Mouse (Mus musculus) adrenal gland, adult 18-20 months (tissue): ENCODE data around the gene Map3k13. TPM values are rescaled to one million over a fixed set of nuclear protein-coding genes. Genes with fewer than 3 reads are reported as not detected.
"Not testable (repeated sequence)": the region's sequence is repeated elsewhere in the genome, so short reads cannot be mapped to it uniquely, and the experiment has no call there.

Source experiments
- DNase-seq, 2 experiments: peaks; one replicate each; pipeline ENCODE4 v3.0.0; 2021 to 2022; ENCODE audit warnings: low spot score in 2 of 2
- total RNA-seq, 2 experiments: library from RNA; stranded (reverse); gene quantifications; 1 replicate in 1 of 2; 2 replicates in 1 of 2; pipeline ENCODE4 v1.2.3; 2021

The Map3k13 gene
- total RNA-seq, 2 experiments from 2014 or later: 0.70 to 0.77 TPM

- DNase-seq: no peak
Observed at GRCm38 (mm10) chr16:21901286-21901685, 107.1 kb downstream of the Map3k13 start.

DNA sequence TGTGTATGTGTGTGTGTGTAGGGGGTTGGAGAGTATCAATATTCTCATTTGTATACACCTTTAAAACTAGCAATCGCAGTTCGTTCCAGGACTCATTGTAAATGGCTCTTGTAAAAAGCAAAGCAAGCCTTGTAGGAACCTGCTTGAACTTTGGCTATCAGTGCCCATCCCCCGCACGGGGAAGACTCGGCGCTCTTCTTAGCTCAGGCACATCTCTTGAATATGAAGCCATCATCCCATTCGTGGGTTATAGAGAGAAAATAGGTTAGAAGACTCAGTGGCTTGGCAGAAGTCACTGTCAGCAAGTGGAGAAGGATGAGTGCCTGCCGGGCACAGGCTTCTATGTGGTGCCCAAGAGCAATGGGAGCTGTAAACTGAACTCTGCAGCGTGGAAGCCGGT is 110.5 kb downstream of the Map3k13 start:
- DNase-seq: no peak

DNA sequence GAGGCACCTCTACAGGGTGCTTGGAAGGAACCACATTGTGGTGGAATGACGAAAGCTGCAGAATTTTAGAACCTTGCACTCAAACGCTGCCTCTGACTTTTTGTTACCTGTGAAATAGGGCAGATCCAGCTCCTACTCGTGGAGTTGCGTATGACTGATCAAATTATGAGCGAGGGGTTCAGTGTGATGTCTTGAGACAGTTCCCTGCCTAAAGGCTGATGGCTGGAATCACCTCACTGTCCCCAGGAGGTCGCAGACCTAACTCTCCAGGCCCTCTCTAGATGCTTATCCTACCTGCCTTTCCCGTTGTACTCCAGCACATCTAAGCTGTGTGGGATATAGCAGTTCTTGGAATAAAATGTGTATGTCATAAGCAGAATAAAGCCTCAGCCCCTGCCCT is 111.8 kb downstream of the Map3k13 start:
- DNase-seq: no peak

- DNase-seq: no peak
Observed at GRCm38 (mm10) chr16:21906902-21907301, 112.8 kb downstream of the Map3k13 start.

- DNase-seq: not testable (repeated sequence)
Observed at GRCm38 (mm10) chr16:21908906-21909305, 114.8 kb downstream of the Map3k13 start.

DNA sequence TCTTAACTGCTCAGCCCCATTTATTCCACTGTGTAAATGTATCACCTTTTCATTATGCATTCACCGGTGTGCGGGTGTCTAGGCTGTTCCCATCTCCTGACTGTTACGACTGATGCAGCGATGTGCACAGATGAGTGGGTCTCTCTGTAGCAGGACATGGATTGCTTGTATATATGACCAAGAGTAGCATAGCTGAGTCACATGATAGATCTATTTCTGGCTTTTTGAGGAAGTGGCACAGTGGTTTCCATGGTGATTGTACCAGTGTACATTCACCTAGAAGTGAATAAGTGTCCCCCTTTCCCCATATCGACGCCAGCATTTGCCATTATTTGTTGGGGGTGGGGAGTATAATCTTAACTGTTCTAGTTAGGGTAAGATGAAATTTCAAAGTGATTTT is 119.2 kb downstream of the Map3k13 start:
- DNase-seq: no peak

GRCm38 (mm10) chr16:21916681-21917080 is 122.5 kb downstream of the Map3k13 start:
- no peak for DNase-seq

- DNase-seq: no peak
Observed at GRCm38 (mm10) chr16:21928471-21928870, 134.3 kb downstream of the Map3k13 start.

- peak; percentile 92 for DNase-seq
Observed at GRCm38 (mm10) chr16:21946761-21947715, 152.9 kb downstream of the Map3k13 start, which contains the start of gene Tmem41a. Gene Tmem41a (minus strand): TSS chr16:21947552.

DNA sequence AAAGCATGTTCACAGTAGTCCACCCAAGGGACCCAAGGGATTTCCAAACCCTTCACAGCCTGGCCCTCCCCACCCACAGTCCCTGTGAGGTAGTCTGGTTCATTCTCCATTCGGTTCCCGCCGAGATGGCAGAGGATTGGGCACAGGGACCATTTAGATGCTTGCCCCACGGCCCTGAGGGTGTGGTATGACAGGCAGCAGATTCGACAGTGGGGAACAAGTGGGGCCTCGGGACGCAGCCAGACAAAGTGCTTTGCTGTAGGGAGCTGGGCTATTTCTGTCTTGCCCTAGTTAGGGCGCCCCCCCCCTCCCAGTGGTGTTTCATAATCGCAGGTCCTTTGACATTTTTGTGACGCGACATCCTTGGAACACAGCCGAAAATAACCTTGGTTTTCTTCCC is 161.4 kb downstream of the Map3k13 start:
- peak; percentile 24 to 28 for DNase-seq

- DNase-seq: peak in 1 of 2 experiments; percentile 20
Observed at GRCm38 (mm10) chr16:21965576-21965975, 171.4 kb downstream of the Map3k13 start.

- DNase-seq: no peak
Observed at GRCm38 (mm10) chr16:21969874-21970273, 175.7 kb downstream of the Map3k13 start.

- peak in 1 of 2 experiments; percentile 12 for DNase-seq
Observed at GRCm38 (mm10) chr16:21970536-21970935, 176.4 kb downstream of the Map3k13 start.

GRCm38 (mm10) chr16:21971446-21971845 is 177.3 kb downstream of the Map3k13 start:
- DNase-seq: no peak

- DNase-seq: peak in 1 of 2 experiments; percentile 16
Observed at GRCm38 (mm10) chr16:21976203-21976602, 182.1 kb downstream of the Map3k13 start.

DNA sequence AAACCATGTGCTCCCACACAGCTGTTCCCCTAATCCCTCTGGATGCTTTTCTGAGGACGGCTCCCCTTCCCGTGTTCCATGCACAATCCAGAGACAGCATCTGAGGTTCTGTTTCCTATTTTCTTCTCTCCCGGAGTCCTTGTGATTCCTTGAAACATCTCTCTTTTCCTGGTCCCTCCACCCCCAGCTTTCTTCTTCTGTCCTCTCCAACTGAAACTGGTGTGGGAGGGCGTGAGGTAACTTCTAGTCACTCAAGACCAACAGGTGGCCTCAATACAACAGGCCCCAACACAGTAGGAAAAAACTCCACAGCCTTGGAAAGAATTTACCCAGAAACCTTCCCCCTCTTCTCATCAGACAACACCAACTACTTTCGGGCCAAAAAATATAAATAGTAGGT is 183.2 kb downstream of the Map3k13 start:
- no peak for DNase-seq

Other genes with a start within 250 kb of the Map3k13 start
- gene 2510009E07Rik, start 99.7 kb upstream of the Map3k13 start, total RNA-seq: 10 to 100 TPM; 15.9 to 16.5 TPM
- gene Ehhadh, start 6.5 kb upstream of the Map3k13 start, total RNA-seq: 10 to 100 TPM; 31.4 to 36.6 TPM
- 10 to 100 TPM; 15.5 to 22.7 TPM for gene Tmem41a, start 153.2 kb downstream of the Map3k13 start, total RNA-seq
- gene Liph, start 201.3 kb downstream of the Map3k13 start, total RNA-seq: under 1 TPM; 0.22 to 0.66 TPM
- 10 to 100 TPM; 52.9 to 71.5 TPM for gene Senp2, start 215.1 kb downstream of the Map3k13 start, total RNA-seq